Mouse (Mus musculus) lung, adult 18-20 months (tissue): ENCODE data around the gene Asah2.

Experiments
- DNase-seq, 2 experiments: peaks; one replicate each; pipeline ENCODE4 v3.0.0; 2022; ENCODE audit warnings: mixed read lengths in 2 of 2

Asah2 gene

GRCm38 (mm10) chr19:31971405-31971804, 136.6 kb downstream of the Asah2 start:
- DNase-seq, result no peak

- DNase-seq, result no peak
Observed at GRCm38 (mm10) chr19:31967933-31968532, 140.0 kb downstream of the Asah2 start.

- no peak for DNase-seq
Observed at GRCm38 (mm10) chr19:31963147-31963546, 144.9 kb downstream of the Asah2 start.

- peak in 1 of 2 experiments; percentile 7 for DNase-seq
Observed at GRCm38 (mm10) chr19:31960434-31960833, 147.6 kb downstream of the Asah2 start.

- DNase-seq, result peak in 1 of 2 experiments; percentile 0
Observed at GRCm38 (mm10) chr19:31956359-31956758, 151.7 kb downstream of the Asah2 start.

GRCm38 (mm10) chr19:31954696-31955095, 153.3 kb downstream of the Asah2 start:
- no peak for DNase-seq

- DNase-seq, result no peak
Observed at GRCm38 (mm10) chr19:31954267-31954666, 153.7 kb downstream of the Asah2 start.

- no peak for DNase-seq
Observed at GRCm38 (mm10) chr19:31953799-31954198, 154.2 kb downstream of the Asah2 start.

GRCm38 (mm10) chr19:31950793-31951489, 157.1 kb downstream of the Asah2 start:
- DNase-seq, result no peak
